Mouse (Mus musculus): ENCODE results near the gene Fam155a. TPM values are rescaled to one million over a fixed set of nuclear protein-coding genes. Genes with fewer than 3 reads are reported as not detected.

Gene Fam155a
- polyA plus RNA-seq, 1 experiment = 0.37 TPM

DNA sequence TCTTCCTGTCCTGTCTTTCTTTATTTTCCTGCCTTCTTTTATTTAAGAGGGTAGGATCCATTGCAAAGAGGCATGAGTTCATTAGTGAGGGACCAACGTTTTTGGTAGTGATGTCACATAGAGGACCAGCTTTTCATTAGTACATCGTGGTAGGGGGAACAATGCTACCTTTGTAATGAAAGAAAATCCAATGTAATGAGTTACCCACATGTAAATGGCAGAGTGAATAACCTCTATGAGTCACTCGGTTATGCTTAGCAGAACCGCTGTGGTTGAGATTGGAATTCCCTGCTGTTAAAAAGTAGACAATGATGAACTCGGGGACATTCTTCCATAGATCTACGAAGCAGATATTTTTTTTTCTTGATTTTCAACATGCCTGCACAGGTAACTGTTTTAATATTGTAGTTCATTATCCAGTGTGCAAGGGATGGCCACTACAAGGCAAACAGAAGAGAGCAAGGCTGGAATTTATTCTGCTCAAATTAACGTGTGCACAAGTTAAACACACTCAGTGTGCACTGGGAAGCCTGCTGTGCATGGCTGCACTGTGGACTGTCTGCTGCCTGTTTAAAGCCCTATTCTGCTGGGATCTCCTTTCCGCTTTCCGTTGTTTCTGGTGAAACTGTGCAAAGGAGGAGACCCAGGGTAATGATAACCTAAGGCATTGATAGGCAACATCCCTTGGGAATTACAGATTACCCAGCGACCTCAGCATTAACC, 566.5 kb downstream of the Fam155a start:
- 68% methylated on average over 10 of the region's 10 CpGs for WGBS

DNA sequence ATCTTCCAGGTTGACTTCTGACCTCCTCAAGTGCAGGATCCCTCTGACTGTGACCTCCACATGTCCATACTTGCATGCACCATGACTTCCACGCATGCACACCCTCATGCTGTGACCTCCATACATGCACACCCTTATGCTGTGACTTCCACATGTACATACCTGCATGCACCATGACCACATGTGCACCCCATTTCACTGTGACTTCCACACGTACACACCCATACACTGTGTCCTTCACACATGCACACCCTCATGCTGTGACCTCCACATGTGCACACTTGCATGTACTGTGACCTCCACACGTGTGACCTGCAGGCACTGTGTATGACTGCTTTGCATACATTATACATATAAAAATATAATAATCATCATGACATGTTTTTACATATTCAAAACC, 570.9 kb downstream of the Fam155a start:
- Histone ChIP-seq H3K4me1 (ENCODE audit: control insufficient read depth, insufficient read depth, insufficient read length, low read length) (no peaks in the 10 kb centered on the region), H3K36me3 (ENCODE audit: control insufficient read depth, insufficient read depth, low read length) (no peaks in the 10 kb centered on the region)

More for the DNA sequence above, 566.5 kb downstream of the Fam155a start:
- H3K4me1 ChIP-seq (ENCODE audit: control insufficient read depth, insufficient read depth, insufficient read length, low read length) = no peaks in the 10 kb centered on the region
- H3K27ac ChIP-seq (ENCODE audit: insufficient read depth, low read depth, low read length) = no peak overlapping the region
- H3K4me3 ChIP-seq (ENCODE audit: low read depth, low read length) = no peak overlapping the region
- TF ChIP-seq CTCF (IDR thresholded peaks at IDR 0.05; ENCODE audit: extremely low read depth, insufficient read length, insufficient replicate concordance, low read depth, low read length) (no peak), POLR2A (IDR thresholded peaks at IDR 0.05; ENCODE audit: low read depth, low read length) (no peak)
- H3K27me3 ChIP-seq (ENCODE audit: control insufficient read depth, insufficient read depth, low read length) = no peaks in the 10 kb centered on the region
- H3K36me3 ChIP-seq (ENCODE audit: control insufficient read depth, insufficient read depth, low read length) = no peaks in the 10 kb centered on the region

DNA sequence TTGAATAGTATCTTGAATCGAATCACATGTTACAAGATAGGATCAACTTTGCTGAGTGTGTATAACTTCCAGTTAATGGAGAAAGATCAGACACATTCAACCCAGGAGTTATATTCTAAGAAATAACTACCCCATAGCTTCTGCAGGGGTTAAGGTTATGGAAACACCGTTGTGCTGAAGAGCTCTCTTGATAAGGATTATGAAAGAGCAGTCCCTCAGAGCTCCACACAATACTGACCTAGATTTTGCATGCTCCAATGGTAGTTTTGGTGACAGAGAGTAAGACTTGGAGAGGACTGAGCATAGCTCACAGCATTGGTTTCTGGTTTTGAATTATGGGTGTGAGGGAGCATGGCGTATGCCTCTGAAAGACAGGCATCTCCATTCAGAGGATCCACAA, 579.3 kb downstream of the Fam155a start:
- H3K27me3 ChIP-seq (ENCODE audit: control insufficient read depth, insufficient read depth, low read length) = no peaks in the 10 kb centered on the region
- no peak overlapping the region for H3K4me3 ChIP-seq (ENCODE audit: low read depth, low read length)
- 65% methylated on average over 3 of the region's 3 CpGs for WGBS
- no peaks in the 10 kb centered on the region for H3K4me1 ChIP-seq (ENCODE audit: control insufficient read depth, insufficient read depth, insufficient read length, low read length)
- no peak overlapping the region for H3K27ac ChIP-seq (ENCODE audit: insufficient read depth, low read depth, low read length)
- no peak for TF ChIP-seq CTCF (IDR thresholded peaks at IDR 0.05; ENCODE audit: extremely low read depth, insufficient read length, insufficient replicate concordance, low read depth, low read length)
- no peak for TF ChIP-seq POLR2A (IDR thresholded peaks at IDR 0.05; ENCODE audit: low read depth, low read length)
- H3K36me3 ChIP-seq (ENCODE audit: control insufficient read depth, insufficient read depth, low read length) = no peaks in the 10 kb centered on the region

More for the DNA sequence above, 570.9 kb downstream of the Fam155a start:
- Histone ChIP-seq H3K4me3 (ENCODE audit: low read depth, low read length) (no peak overlapping the region), H3K27ac (ENCODE audit: insufficient read depth, low read depth, low read length) (no peak overlapping the region), H3K27me3 (ENCODE audit: control insufficient read depth, insufficient read depth, low read length) (no peaks in the 10 kb centered on the region)
- TF ChIP-seq CTCF (IDR thresholded peaks at IDR 0.05; ENCODE audit: extremely low read depth, insufficient read length, insufficient replicate concordance, low read depth, low read length) (no peak), POLR2A (IDR thresholded peaks at IDR 0.05; ENCODE audit: low read depth, low read length) (no peak)
- WGBS = 78% methylated on average over 3 of the region's 3 CpGs

GRCm38 (mm10) chr8:9188616-9189015, 582.3 kb downstream of the Fam155a start:
- H3K4me1 ChIP-seq (ENCODE audit: control insufficient read depth, insufficient read depth, insufficient read length, low read length) = no peaks in the 10 kb centered on the region
- no peaks in the 10 kb centered on the region for H3K36me3 ChIP-seq (ENCODE audit: control insufficient read depth, insufficient read depth, low read length)
- TF ChIP-seq CTCF (IDR thresholded peaks at IDR 0.05; ENCODE audit: extremely low read depth, insufficient read length, insufficient replicate concordance, low read depth, low read length) (no peak), POLR2A (IDR thresholded peaks at IDR 0.05; ENCODE audit: low read depth, low read length) (no peak)
- H3K4me3 ChIP-seq (ENCODE audit: low read depth, low read length) = no peak overlapping the region
- H3K27ac ChIP-seq (ENCODE audit: insufficient read depth, low read depth, low read length) = no peak overlapping the region
- 27% methylated on average over 4 of the region's 4 CpGs for WGBS
- no peaks in the 10 kb centered on the region for H3K27me3 ChIP-seq (ENCODE audit: control insufficient read depth, insufficient read depth, low read length)

- WGBS = 36% methylated on average over 2 of the region's 2 CpGs
- H3K4me3 ChIP-seq (ENCODE audit: low read depth, low read length) = no peak overlapping the region
- TF ChIP-seq POLR2A (IDR thresholded peaks at IDR 0.05; ENCODE audit: low read depth, low read length) = no peak
- TF ChIP-seq CTCF (IDR thresholded peaks at IDR 0.05; ENCODE audit: extremely low read depth, insufficient read length, insufficient replicate concordance, low read depth, low read length) = no peak
- H3K36me3 ChIP-seq (ENCODE audit: control insufficient read depth, insufficient read depth, low read length) = no peaks in the 10 kb centered on the region
- H3K4me1 ChIP-seq (ENCODE audit: control insufficient read depth, insufficient read depth, insufficient read length, low read length) = no peaks in the 10 kb centered on the region
- no peaks in the 10 kb centered on the region for H3K27me3 ChIP-seq (ENCODE audit: control insufficient read depth, insufficient read depth, low read length)
- H3K27ac ChIP-seq (ENCODE audit: insufficient read depth, low read depth, low read length) = no peak overlapping the region
Observed at GRCm38 (mm10) chr8:9185200-9185599, 585.8 kb downstream of the Fam155a start.

DNA sequence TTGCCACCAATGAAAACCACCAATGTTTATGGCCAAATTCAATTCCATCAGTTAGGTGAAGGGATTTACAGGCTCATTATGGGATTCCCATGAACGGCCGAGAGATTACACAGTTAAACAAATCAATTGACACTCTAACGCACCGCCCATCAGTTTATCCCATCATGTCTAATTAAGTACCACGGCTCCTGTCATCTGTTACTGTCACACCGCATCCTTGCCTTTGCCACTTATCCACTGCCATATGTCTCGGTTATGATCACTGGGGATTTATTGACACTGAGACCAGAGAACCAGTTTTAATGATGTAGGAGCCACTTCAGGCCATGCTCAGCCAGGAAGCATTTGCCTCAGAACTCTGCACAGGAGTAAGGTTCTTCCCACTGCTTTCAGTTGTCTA, 588.5 kb downstream of the Fam155a start:
- 89% methylated on average over 7 of the region's 7 CpGs for WGBS
- TF ChIP-seq POLR2A (IDR thresholded peaks at IDR 0.05; ENCODE audit: low read depth, low read length) = no peak
- TF ChIP-seq CTCF (IDR thresholded peaks at IDR 0.05; ENCODE audit: extremely low read depth, insufficient read length, insufficient replicate concordance, low read depth, low read length) = no peak
- Histone ChIP-seq H3K27me3 (ENCODE audit: control insufficient read depth, insufficient read depth, low read length) (no peaks in the 10 kb centered on the region), H3K36me3 (ENCODE audit: control insufficient read depth, insufficient read depth, low read length) (no peaks in the 10 kb centered on the region), H3K27ac (ENCODE audit: insufficient read depth, low read depth, low read length) (no peak overlapping the region), H3K4me3 (ENCODE audit: low read depth, low read length) (no peak overlapping the region), H3K4me1 (ENCODE audit: control insufficient read depth, insufficient read depth, insufficient read length, low read length) (no peaks in the 10 kb centered on the region)

- H3K4me3 ChIP-seq (ENCODE audit: low read depth, low read length) = no peak overlapping the region
- 73% methylated on average over 17 of the region's 17 CpGs for WGBS
- no peak overlapping the region for H3K27ac ChIP-seq (ENCODE audit: insufficient read depth, low read depth, low read length)
- TF ChIP-seq CTCF (IDR thresholded peaks at IDR 0.05; ENCODE audit: extremely low read depth, insufficient read length, insufficient replicate concordance, low read depth, low read length) = no peak
- no peaks in the 10 kb centered on the region for H3K27me3 ChIP-seq (ENCODE audit: control insufficient read depth, insufficient read depth, low read length)
- H3K4me1 ChIP-seq (ENCODE audit: control insufficient read depth, insufficient read depth, insufficient read length, low read length) = no peaks in the 10 kb centered on the region
- H3K36me3 ChIP-seq (ENCODE audit: control insufficient read depth, insufficient read depth, low read length) = no peaks in the 10 kb centered on the region
Observed at GRCm38 (mm10) chr8:9180686-9181315, 590.2 kb downstream of the Fam155a start.
